Mouse (Mus musculus) heart, adult 9 months (tissue): ENCODE data around the gene Usp43.
A peak's percentile ranks its signal among the peaks of the same experiment; 100 is the strongest.

Source experiments
- DNase-seq, 2 experiments: peaks; one replicate each; pipeline ENCODE4 v3.0.0; 2022; ENCODE audit warnings: low spot score in 2 of 2

Gene Usp43

GRCm38 (mm10) chr11:67897064-67897560 lies 24.8 kb downstream of the Usp43 start:
- peak; percentile 80 to 89 for DNase-seq

DNA sequence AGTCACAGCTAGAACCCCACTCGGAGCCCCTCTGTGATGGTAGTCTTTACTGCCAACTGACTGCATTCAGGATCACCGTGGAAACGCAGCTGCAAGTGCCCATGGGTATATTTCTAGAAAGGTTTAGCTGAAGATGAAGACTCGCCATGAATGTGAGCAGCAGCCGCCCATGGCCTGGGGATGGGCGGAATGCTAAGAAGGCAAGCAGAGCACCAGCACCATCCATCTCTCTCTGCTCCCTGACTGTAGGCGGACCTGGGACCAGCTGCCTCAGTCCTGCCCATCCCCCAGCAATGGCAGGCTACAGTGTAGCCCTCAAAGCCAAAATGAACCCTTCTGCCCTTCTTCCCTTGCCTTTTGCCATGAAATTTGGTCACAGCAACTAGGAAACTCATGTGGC lies 26.3 kb downstream of the Usp43 start:
- DNase-seq: no peak

GRCm38 (mm10) chr11:67888521-67888920 lies 33.4 kb downstream of the Usp43 start:
- no peak for DNase-seq

DNA sequence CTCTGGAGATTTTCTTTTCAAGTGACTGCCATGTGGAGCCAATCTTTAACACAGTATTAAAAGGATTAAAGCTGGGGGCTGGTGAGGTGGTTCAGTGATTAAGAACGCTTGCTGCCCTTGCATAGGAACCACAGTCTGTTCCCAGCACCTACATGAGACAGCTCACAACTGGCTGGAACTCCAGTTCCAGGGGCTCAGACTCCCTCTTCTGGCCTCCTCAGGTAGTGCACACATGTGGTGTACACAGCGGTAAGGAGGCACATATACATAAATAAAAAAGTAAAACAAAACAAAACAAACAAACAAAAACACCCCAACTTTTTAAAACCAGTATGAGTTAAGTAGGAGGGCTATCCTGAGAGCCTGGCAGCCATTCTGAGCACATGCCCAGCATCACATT lies 36.0 kb downstream of the Usp43 start:
- no peak for DNase-seq

GRCm38 (mm10) chr11:67865521-67866197 lies 56.3 kb downstream of the Usp43 start:
- DNase-seq: no peak

GRCm38 (mm10) chr11:67865100-67865499 lies 56.9 kb downstream of the Usp43 start:
- DNase-seq: no peak

- DNase-seq: no peak
These were observed 60.5 kb downstream of the Usp43 start for GRCm38 (mm10) chr11:67861399-67861838.

DNA sequence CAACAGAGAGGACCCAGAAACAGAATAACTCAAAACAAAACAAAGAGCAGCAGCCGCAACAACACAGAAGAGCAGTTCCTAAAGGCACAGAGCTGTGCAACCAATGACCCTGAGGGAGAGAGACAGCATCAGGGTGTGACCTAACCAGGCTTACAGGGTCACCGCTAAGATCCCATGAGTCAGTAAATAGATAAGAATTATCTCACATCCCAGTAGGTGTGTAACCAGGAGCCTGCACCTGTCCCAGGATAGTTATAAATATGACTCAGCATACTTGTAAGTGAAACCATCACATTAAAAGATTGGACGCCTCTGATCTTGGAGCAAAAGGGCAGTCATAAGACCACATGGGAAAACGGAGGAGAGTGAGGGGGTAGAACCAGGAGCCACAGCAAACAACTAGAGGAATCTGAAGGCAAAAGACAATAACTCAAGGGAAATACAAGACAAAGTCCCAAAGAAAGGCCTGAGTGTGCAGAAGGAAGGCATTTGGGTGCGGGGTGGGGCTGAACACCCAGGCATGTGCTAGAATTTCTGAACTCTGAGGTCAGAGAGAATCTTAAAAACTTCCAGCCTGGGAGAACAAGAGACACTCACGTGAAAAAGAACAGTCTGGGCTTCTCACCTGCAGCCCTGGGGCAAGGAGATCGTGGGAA lies 61.1 kb downstream of the Usp43 start:
- DNase-seq: no peak

DNA sequence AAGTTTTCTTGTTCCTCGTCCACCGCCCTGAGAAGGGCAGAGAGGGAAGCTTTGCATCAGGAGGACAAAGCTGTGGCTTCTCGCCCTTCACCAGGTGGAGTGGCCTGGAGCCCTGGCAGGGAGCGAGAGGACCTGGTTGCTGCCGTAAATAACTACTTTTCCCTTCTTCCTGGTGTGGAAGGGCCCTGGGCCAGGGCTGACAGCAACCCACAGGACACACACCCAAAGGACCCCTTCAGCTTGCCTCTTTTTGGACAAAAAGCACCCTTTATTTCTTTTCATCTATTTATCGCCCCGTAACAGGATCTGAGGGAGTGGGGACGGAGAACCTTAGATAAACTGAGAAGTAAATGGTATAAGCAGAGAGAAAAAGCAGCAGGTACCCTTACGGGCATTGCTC lies 63.4 kb downstream of the Usp43 start:
- no peak for DNase-seq

DNA sequence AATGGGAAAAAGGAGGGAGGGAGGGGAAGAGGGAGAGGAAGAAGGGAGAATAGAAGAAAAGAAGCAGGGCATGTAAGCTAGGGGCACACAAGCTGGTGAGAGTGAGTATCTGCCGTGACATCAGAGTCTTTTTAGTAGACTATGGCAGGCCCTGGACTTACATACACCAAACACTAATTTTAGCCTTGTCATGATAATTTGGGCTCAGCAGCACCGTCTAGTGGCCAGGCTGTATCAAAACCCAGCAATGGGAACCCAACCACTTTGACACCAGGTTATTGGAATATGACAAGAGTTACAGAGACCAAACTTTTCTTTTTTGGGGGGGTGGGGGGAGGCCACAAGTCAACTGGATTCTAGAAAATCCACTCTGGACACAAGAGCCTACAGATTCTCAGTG lies 66.9 kb downstream of the Usp43 start:
- DNase-seq: peak in 1 of 2 experiments; percentile 8

- DNase-seq: no peak
These were observed 68.0 kb downstream of the Usp43 start for GRCm38 (mm10) chr11:67853996-67854395.

DNA sequence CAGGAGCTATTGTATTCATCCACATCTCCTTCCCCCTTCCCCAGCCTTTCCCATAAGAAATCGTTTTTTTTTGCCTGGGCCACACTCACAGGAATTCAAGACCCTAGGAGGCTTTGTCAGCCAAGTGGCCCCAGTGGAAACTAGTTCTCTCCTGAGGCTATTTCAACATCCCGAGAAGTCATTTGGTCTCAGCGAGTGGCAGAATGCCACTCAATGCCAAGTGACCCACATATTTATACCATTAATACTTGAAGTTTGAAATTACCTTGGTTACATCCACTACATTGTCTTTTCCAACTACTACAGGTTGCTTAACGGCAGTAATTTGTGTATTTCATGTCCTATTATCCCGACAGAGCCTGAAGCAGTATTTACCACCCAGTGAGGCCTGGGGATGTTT lies 70.2 kb downstream of the Usp43 start:
- no peak for DNase-seq

GRCm38 (mm10) chr11:67845193-67845592 lies 76.8 kb downstream of the Usp43 start:
- DNase-seq: no peak

GRCm38 (mm10) chr11:67839810-67840209 lies 82.1 kb downstream of the Usp43 start:
- no peak for DNase-seq

DNA sequence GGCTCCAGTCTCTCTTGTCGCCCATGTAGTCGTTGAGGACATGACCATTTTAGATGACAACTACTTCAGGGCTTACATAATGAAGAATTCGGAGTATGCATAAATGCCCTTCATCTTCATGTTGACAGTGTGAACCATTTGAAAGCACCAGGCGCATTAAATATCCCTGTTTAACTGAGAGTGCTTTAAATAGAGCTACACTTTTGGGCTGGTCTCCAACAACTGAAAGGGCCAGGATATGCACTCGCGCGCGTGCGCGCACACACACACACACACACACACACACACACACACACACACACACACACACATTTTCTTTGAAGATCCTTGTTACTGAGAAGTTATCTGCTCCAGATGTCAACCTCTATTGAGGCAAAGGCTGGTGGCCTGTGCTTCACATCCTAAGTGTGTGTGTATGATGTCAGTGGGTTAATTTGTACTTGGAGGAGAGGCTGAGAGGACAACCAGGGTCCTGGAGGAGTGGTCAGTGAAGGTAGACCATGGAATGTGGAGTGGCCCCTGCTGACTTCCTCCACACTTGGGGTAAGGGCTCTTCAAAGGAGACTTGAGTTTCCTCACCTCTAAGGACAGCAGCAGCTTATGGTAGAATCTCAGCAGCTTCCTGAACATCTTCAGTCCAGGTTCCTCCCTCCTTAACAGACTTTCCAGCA lies 86.4 kb downstream of the Usp43 start:
- no peak for DNase-seq

- no peak for DNase-seq
These were observed 90.1 kb downstream of the Usp43 start for GRCm38 (mm10) chr11:67831820-67832219.

- no peak for DNase-seq
These were observed 92.4 kb downstream of the Usp43 start for GRCm38 (mm10) chr11:67829530-67829929.

DNA sequence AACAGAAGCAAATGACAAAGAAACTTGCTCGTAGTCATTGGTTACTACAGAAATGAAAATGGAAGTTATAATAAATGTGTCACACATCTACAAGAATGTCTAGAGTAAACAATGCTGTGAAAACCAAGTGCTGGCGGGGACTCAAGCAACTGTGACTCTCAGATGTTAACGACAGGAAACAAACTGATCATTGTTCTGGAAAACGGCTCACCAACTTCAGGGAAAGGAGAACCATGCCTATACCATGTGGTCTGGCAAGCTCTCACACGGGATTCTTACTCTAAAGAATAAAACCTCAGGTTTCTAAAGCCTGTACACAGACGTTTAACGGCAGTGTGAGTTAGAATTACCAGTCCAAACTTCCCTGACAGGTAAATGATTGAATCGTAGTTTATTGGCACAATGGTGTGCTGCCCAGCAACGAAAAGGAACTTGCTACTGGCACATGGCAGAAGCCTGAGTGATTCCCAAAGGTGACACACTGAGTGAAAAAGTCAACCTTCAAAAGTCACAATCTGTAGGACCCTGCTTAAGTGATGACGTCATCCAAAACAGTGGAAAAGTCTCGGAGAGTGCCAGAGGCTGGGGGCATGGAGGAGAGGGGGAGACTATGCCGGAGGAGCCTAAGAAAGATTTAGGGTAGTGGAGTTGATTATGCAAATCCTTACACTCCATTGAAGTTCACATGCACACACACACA lies 93.4 kb downstream of the Usp43 start:
- no peak for DNase-seq

DNA sequence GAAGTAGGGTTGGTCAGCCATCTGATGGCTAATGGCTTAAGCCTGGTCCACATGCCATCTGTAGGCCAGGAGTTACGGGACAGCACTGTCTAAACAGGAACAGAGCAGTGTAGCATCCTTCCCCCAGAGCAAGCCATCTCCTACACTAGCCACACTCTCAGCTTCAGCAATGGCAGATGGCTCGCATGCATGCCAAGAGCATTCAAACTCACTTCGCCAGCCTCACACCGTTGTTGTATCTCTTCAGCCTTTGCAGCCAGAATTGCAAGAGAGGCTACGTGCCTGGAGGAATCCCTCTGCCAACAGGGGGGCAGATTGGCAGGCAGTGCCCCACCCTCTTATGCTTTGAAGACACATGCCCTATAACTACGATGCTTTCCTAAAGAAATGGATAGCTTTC lies 100.4 kb downstream of the Usp43 start:
- DNase-seq: no peak

DNA sequence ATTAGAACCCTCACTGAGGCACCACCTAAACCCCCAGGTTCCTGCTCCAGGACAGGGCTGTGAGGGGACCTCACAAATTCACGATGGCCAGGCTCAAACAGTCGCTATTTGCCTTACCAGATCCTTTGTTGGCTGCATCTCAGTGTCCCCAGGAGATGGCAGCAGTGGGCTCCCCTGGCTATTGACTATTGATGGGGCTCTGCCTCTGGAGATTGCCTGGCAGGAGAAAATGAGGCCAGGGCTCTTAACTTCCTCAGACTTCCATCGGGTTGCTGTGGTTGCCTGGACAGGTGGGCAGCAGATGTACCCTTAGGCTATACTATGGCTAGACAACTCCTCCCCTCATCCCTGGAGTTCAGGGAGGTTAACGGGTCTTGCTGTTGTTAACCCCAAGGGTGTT lies 101.7 kb downstream of the Usp43 start:
- DNase-seq: no peak

DNA sequence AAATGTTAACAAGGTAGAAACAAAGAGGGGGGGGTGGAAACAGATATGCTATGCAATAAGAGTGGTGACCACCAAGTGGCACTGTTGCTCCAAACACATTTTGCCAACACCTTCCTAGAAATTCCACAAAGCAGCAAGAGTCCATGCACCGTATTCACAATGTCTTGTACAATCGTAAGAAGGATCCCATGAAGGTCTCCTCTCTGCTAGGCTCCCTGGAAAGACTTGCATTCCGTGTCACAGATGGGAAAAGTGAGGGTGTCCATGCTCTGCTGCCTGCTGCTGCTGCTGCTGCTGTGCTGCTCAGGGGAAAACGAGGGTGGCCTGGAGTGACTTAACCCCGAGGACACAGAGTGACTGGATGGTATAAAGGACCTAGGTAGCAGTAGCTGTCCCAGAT lies 102.3 kb downstream of the Usp43 start:
- DNase-seq: no peak

DNA sequence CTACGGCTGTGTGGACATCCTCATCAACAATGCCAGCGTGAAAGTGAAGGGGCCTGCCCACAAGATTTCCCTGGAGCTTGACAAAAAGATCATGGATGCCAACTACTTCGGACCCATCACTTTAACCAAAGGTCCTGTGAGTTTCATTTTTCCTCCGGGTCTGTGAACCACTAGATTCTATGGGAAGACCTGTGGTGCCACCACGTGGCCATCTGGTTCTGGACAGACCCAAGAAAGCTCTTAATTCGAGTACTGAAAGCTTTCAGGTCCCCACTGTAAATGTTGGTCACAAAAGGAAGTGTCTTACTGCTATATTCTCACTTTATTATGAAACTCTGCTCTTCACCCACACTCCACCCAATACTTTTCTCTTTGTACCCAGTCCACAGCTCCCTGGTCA lies 110.4 kb downstream of the Usp43 start:
- no peak for DNase-seq
